Mouse (Mus musculus) cerebellum, adult 9-10 months (tissue): ENCODE data around the gene Crabp2.

ENCODE experiments used
- DNase-seq: peaks from one replicate; pipeline ENCODE4 v3.0.0; 2022

Gene Crabp2

DNA sequence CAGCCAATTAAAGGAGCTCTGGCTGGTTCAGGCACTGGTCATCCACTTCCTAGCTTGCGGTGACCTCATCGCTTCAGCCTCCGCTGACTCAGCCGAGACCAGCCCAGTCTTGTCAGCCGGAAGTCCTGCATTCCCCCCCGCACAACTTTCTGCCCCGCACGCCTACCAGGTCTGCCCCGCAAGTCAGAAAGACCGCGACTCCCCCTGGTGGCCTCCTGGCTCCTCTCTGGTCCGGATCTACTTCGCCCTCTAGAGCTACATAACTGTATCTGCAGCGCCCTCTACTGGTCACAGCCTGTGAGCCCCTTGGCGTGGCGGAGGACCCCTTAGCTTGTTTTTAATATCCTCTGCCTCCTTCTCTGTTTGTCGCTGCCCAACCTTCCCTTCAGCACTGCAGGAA is 38.4 kb downstream of the Crabp2 start:
- peak; percentile 88 for DNase-seq

DNA sequence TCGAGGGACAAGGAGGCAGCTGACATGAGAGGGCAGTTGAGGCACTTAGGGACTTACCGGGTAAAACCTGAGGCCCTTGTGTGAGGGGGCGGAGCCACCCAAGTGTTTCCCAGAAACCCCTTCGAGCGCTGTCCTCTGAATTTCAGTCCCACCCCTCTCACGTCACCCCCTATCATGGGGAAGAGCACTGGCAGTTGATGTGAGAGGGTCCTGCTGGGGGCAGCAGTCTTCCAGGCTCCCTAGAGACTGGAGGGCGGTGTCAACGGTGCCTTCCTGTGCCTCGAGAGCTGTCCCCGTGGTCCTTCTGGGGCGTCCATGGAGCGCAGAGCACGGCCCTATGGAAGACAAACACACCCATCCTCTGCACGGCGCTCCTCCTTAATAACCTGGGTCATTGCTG is 39.2 kb downstream of the Crabp2 start:
- DNase-seq = no peak

DNA sequence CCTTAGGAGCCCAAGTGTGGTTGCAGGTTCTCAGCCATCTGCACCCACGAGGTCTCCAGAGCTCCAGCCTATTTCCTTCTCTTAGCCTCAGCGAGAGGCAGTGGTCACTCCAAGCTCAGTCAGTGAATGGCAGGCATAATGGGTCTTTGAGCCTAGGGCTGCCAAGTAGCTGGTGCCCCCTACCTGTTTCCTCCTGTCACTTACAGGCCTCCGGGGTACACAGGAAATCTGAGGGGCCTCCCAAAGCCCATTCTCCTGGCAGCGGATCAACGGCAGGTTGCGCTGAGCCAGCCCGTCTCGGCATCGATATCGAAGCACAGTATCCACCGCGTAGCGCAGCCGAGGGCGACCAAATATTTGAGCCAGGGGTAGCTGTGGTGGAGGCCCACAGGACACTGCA is 39.6 kb downstream of the Crabp2 start:
- no peak for DNase-seq

DNA sequence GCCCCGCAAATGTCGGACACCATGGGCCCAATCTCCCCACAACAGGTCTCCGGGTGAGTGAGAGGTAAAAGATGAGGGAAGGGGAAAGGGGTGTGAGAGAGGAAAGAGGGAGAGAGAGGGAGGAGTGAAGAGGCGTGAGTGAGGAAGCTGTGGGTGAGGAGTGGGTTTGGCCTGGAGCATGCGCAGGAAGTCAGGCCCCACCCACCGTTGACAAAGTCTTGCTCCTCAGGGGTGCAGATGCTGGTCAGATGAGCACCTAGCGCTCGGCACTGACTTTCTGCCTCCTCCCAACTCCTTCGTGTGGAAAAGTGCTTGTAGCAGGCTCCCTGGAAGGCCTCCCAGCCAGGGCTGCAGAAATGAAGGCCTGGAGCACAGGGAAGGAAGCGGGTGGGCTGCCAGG is 41.5 kb downstream of the Crabp2 start:
- DNase-seq = no peak

DNA sequence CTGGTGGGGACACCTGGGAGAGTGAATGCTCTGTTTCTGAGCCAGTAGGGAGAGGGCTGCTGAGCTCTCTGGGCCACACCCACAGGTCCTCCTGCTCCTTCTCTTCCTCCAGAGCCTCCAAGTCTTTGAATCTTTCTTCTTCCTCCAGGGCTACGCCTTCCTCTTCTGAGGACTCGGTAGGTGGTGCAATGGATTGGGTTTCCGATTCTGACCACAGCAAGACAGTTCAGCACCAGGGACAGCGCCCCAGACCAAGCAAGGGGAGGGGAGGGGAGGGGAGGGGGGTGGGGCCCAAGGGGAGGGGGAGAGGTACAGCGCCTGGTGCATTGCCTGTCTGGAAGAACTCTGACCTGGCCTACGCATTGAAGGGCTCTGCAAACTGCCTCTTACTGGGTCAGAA is 45.0 kb downstream of the Crabp2 start:
- DNase-seq = no peak

DNA sequence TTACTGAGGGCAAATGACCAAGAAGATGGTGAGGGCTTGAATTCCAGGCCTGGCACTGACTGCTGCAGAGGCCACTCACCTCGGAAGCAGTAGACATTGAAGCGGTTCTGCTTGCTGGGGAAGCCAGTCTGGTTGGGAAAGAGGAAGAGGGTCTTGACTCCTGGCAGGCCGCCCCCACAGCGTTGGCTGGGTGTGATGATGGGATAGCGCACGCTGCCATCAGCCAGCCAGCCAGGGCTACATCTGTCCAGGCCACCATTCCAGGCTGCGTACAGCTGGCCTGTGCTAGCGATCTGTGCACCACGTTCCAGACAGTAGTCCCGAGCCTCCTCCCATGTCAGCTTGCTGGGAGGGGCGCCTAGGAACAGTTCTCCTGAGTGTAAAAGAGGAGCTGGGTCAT is 46.9 kb downstream of the Crabp2 start:
- DNase-seq = no peak

DNA sequence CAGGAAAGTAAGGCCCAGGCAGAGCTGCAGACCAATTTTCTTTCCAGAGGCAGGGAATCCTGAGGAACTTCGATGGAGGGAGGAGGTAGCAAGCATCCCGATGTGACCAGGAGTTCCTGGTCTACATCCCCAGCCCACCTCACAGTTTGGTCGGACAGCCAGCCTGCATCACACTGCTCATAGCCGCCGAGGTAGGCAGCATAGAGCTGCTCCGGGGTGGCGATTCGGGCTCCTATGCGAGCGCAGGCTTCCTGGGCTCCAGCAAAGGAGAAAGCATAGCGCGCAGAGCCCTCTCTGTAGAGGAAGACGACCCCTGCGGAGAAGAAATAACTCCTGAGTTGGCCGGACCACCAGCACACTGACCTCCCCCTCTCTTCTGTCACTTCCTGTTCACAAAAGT is 47.9 kb downstream of the Crabp2 start:
- DNase-seq = no peak

DNA sequence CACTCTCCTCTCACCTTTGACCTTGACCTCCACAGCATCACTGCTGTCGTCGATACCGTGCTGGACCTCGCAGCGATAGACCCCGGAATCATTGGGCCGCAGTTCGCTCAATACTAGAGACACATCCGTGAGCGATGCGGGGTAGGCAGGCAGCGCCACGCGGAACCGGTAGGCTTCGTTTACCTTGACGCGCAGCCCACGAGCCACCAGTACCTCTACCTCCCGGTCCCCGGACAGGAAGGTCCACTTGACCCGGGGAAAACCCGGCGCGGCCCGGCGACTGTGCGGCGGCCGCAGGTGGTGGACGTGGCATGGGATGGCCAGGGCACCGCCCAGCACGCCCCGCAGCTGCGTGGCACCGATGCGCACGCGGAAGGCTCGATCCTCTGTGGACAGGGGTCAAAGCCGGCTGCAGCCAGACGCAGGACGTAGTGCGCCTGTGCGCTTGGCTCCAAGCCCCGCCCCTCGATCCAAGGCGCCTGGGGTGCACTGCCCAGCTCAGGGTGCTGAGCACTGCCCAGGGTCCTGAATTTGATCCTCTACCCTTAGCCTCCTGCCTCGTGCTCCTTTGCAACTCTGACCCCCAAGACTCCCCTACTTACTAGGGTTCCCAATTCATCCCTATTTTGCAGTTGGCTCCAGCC is 48.6 kb downstream of the Crabp2 start:
- no peak for DNase-seq

DNA sequence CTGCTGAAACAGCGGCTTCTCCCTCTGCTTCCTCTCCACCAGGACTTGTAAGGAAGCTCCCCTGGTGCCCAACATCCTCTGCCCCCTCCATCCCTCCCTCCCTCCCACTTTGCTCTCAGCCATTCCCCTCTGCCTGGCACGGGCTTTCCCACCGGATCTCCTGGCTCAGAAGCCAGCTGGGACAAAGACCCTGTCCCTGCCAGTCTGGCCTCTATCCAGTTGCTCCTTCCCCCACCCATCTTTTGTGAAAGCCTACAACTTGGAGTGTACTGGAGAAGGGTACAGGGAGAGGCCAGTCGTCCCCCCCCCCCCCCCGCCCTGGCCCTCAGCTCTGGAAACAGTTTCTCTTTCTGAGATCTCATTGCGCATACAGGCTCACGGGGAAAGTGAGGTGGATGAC is 50.3 kb downstream of the Crabp2 start:
- no peak for DNase-seq

DNA sequence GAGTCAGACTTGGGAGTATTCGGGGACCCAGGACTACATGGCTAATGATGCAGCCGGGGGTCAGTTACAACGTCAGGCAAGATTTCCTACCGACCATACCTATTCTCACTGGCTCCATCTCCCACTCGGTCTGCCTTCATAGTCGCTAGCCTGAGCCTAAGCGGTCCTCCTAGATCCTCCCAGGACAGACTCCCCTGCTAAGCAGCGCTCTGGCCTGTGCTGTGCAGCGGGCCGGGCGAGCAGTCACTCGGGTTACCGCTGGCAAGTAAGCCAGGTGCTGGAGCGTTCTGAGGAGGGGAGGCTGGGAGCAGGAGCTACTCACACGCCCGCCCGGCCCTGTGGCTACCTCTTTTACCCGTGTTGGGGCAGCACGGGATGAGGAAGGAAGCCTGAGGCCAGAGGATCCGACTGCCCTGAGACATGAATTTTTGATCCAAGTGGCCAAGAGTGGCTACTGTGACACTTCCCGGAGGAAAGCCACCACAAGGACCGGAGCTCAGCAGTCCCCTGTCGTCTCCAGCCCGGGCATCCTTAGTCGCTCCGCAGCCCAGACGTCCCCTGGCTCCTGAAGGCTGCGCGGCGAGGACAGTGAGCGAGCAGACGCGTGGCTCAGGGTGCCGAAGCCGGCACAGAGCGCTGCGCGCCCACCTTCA is 50.9 kb downstream of the Crabp2 start:
- DNase-seq = no peak

DNA sequence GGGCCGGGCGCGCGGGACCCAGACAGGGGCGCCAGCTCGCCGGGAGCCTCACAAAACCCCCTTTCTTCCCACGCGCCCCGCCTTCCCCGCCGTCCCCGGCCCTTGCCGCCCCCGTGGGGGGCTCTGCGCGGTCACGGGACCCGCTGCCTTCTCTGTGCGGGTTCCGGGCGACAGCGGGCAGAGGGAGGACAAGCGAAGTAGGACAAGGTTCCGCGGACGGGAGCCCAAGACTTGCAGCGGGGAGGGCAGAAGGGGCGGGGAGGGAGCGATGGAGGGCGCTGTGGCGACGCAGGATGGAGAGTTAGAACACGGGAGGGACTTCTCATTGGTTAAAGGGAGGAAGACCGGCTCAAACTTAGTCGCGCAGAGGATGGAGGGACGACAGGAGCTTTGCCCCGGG is 51.7 kb downstream of the Crabp2 start, which contains the start of gene Bcan:
Gene Bcan, minus strand, starts transcription at position 50 of the 400 bp plus-strand sequence.
- DNase-seq = no peak

DNA sequence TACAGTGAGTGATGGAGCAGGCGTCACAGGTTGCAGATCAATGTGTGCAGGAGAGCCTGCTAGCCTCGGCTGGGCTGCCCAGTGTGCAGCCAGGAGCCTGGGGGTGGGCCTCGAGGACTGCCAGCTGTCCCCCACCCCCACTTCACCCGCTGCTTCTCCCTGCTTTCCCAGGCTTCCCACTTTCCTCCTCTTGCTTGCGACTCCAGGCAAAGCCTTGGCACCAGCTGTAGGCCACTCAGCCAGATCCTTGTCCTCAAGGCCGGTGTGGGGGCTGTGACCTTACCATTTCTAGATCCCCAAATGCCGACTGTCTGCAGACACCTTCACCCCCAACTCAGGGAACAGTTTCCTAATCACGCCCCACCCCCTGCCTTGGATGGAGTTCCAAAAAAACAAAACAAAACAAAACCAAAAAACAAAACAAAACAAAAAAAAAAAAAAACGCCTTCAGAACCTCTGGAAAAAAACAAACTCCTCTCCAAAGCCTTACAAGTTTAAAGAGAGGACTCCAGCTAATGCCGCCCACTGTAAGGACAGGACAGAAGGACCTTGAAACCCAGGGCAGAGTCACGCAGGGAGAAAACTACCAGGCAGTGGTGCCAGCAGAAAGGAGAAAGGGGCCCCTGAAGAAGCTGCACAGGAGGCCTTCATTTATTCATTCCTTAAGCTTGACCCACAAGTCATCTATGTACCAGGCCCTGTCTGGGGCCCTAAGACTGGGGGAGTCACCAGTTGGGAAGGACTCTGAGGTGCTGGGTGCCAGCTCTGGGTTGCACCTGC is 52.5 kb downstream of the Crabp2 start:
- DNase-seq = no peak

DNA sequence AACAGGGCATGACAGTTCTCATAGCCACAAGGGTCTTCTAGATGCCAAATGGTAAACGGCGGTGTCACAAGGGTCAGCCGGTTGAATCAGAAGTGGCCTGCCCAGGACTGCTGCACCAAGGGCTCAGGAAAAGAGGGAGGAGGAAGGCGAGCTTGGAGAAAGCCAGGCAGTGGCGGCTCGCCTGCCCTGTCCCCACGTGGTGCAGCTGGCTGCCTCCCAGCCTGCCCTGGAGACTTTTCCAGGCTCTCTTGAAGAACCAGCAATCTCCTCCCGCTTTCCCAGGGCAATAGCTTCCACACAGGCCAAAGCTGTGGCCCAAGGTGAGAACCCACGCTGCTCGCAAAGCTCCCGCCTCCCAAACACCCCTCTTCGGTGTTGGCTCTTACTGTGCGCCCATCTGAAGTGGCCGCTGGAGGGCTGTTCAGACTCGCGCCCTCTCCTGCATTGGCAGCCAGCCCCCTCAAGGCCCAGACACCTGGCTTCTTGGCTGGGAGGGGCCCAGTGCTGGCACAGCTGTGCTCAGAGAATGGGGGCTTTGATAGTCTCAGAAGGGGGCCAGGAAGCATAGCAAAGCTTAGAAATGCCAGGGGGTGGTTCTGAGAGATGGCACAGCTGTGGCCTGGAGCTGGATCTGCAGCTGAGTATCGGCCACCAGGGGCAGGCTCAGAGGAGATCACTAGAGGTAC is 54.0 kb downstream of the Crabp2 start:
- DNase-seq = no peak
